Mouse (Mus musculus) R1 (cell line): ENCODE results near the gene Osbpl5.

ENCODE experiments used
- DNase-seq: peaks from one replicate; pipeline ENCODE4 v3.0.0-alpha.2; 2018; ENCODE audit warnings: low read depth, low spot score

Gene Osbpl5

DNA sequence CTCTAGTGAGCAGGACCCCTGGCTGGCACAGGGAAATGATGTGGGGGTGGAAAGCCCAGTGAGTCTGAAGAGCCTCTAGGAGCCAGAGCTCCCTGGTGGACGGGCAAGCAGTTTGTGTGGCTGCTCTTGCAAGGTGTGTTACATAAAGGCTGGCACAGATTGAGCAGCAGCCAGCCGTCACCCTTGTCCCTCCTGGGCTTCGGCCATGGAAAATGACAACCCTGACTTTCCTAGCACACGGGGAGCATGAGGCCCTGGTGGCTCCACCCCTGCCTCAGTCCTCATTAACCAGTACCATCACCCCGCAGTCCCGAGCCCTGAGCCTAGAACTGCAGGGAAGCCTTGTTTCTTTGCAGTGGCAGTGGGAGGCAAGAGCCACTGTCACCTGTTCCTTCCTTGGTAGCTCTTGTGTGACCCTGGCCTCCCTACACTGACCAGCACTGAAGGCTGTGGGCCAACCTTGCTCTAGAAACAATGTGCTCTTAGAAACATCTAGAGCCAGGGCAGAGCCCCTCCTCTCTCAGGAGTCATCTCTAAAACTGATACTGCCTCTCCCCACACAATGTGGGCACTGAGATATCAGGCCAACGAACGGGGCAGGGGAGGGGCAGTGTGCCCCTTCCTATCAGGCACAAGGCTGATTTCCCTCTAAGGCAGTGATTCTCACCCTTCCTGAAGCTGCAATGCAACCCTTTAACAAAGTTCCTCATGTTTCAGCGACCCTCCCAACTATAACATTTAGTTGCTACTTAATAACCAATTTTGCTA, 1.2 kb downstream of the Osbpl5 start:
- DNase-seq, result no peak

GRCm38 (mm10) chr7:143753990-143754715, 2.6 kb downstream of the Osbpl5 start:
- peak; percentile 61 for DNase-seq

- DNase-seq, result no peak
These were observed 4.2 kb downstream of the Osbpl5 start for GRCm38 (mm10) chr7:143752606-143753005.

DNA sequence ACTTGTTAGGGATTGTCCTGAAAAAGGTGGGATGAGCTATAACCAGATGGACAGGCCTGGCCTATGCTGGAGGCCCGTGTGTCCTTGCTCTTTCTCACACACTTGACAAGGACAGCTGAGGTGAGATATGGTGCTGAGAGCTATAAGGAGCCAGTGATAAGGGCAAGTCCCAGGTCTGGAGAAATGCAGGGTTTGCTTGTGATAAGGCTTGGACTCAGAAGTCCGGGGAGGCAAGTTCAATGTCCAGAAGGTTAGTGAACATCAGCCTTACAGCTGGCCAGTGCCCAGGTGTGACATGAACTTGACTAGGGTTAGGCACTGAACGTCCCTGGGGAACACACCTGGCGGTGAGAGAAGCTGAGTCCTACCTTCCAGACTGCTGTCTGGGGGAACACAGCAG, 4.7 kb downstream of the Osbpl5 start:
- DNase-seq, result no peak

- DNase-seq, result no peak
These were observed 5.4 kb downstream of the Osbpl5 start for GRCm38 (mm10) chr7:143751380-143751779.

- DNase-seq, result no peak
These were observed 7.7 kb downstream of the Osbpl5 start for GRCm38 (mm10) chr7:143749045-143749444.

DNA sequence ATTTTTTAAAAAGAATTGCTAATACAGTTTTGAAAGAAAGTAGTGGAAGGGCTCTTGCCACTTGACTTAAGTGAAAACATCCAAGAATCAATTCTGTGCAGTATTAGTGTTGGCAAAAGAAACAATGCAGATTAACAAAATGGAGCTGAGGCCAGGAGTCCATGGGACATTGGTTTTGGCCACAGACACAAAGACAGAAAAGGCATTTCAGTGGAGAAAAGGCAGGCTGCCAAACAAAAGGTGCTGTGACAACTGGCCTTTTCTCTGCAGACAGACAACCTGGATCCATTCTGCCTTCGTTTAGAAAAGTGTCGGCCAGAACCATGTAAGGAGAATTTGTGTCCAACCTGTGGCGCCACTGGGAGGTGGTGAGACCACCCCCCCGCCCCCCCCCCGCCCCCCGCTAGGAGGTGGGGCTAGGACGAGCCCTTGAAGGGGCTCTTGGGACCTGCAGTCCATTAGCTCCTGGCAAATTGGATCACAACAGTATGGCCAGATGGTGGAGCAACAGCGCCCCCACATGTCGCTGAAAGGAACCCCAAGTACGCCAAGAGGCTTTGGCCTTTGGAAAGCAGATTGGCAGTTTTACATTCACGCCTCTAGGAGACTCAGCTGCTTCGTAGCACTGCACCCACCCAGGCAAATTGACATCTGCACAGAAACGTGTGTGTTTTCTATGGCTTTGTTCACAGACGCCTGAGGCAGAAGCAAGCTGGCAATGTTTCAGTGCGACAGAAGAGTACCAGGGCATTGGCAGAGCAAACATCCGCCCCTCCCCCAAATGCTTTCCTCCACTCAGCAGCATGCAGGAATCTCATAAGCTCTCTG, 8.5 kb downstream of the Osbpl5 start:
- DNase-seq, result peak; percentile 82

DNA sequence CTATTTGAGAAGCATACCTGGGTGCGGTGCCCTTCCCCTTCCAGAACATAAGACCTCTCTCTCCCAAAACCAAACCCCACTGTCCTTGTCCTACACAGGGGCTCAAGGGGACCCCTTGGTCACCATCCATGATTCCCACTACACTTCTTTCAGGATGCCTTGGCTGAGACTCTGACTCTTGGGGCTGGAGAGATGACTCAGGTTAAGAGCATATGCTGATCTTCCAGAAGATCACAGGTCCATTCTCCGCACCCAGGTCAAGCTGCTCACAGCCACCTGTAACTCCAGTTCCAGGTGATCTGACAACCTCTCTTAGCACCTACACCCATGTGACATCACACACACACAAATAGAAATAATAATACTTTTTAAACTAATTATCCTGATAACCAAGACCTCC, 16.1 kb downstream of the Osbpl5 start:
- DNase-seq, result no peak

GRCm38 (mm10) chr7:143739511-143740461, 17.0 kb downstream of the Osbpl5 start:
- peak; percentile 51 for DNase-seq

- no peak for DNase-seq
These were observed 18.2 kb downstream of the Osbpl5 start for GRCm38 (mm10) chr7:143738601-143739006.

- no peak for DNase-seq
These were observed 18.6 kb downstream of the Osbpl5 start for GRCm38 (mm10) chr7:143738194-143738593.

GRCm38 (mm10) chr7:143733746-143734145, 23.0 kb downstream of the Osbpl5 start:
- DNase-seq, result no peak

DNA sequence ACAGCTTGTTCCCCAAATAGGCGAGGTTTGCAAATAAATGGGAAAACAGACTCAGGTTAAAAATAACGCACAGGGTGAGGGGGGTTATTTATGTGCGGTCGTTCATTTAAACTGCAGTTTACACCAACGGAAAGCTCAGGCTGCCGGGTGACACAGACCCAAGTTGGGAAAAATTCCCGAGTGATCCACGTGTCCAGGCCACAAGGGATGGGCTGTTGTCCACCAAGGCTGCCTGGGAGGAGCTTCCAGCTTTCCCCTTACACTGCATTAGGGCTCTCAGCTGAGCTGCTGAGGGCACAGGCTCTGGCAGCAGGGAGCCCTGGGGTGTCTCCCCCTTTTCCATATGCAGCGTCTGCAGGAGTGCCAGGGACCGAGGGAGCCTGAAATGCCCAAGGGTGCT, 26.9 kb downstream of the Osbpl5 start:
- DNase-seq, result no peak

- no peak for DNase-seq
These were observed 30.4 kb downstream of the Osbpl5 start for GRCm38 (mm10) chr7:143726396-143726795.

DNA sequence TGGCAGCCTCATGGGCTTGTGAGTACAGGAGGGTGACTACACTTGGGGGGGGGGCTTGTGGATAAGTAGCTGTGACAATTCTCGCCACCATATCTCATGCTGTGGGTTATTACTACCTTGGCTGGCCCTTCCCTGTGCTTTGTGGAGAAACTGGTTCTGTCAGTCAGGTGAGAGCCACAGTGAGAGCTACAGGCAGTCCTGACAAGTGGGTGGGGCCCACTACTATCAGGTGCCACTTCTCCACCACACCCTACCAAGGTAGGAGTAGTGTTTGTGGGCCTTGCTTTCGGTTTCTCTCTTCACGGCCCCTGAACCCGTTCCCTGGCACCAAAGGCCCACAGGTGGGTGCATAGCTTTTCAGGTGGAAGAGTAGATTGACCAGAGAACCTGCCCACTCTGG, 32.9 kb downstream of the Osbpl5 start:
- no peak for DNase-seq

- DNase-seq, result no peak
These were observed 34.1 kb downstream of the Osbpl5 start for GRCm38 (mm10) chr7:143722646-143723045.

DNA sequence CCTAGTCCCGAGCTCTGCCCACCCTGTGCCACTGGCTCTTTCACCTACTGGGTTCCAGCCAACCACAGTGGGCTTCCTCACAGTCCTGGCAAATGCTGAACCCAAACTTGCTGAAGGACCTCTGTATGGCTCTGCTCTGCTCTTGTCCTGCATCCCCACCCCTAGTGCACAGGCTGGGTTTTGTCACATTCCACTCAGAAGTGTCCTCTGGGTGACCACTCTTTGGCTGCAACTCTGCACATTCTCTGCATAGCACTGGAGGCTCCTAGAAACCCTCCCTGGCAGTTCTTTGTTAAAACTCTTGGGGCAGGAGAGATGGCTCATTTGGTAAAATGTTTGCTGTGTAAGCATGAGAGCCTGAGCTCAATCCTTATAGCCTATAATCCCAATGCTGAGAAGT, 39.0 kb downstream of the Osbpl5 start:
- DNase-seq, result no peak

GRCm38 (mm10) chr7:143713421-143713820, 43.4 kb downstream of the Osbpl5 start:
- no peak for DNase-seq

DNA sequence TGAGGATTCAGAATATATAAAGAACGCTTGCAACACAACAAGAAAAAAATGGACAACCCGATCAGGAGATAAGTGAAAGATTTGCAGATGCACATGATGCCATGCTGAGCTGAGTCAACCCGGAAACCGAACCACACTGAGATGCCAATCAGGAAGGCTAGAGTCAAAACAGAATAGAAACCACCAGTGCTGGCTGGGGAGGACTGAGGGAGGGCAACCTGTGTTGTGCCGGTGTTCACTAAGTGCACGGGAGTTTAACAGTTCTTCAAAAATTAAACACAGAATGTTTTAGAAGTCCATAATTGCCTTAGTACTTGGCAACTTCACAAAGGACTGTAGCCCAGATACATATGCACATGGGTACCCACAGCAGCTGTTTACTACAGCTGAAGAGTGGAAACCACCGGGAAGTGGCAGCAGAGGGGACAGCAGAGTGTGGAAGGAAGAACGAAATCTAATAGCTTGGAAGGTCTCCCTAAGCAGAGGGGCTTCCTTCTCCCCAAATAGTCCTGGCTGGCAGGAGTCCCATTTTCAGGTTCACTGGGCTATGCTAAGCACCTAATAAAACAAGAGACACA, 43.9 kb downstream of the Osbpl5 start:
- no peak for DNase-seq

DNA sequence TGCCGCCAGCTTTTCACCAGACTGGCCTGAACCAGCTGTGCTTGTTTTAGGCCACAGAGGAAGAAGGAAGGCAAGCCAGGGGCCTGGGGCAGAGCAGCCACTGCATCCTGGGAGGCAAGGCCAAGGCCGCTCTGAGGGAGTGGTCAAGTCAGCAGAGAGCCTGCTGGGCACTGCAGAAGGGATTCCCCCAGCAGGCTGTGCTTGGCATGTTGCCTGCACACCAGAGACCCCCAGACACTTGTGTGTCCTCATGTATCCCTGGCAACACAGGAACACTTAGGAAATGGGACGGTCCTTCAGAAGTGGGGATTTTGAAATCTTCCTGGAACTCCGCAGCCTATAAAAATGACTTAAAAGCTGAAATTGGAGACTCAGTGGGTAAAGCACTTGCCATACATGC, 44.8 kb downstream of the Osbpl5 start:
- no peak for DNase-seq

DNA sequence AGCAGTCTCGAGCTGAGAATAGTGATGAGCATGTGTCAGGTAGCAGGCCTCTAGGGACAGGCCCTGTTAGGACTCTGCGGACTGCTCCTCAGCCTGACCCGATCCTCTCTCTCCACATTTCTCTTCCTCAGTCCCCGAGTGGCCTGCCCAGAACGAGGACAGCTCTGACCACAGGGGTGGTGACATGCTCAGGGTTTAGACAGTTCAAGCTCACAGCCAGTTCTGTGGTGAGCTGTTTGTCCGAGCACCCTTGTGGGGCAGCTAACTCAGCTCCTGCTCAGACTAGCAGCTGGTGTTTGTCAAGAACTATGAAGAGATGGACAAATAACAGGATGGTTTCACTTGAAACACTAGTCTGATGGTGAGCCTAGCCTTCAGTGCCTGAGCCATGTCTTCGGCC, 45.4 kb downstream of the Osbpl5 start:
- DNase-seq, result no peak
